Mouse (Mus musculus): Measurements from ENCODE around the gene Vmac. TPM values are rescaled to one million over a fixed set of nuclear protein-coding genes. Genes with fewer than 3 reads are reported as not detected.
A peak's percentile ranks its signal among the peaks of the same experiment; 100 is the strongest.

Vmac gene
- total and polyA plus RNA-seq, 3 experiments, result 2.6 to 8.0 TPM; not detected in 1

- TF ChIP-seq USF2 (IDR thresholded peaks at IDR 0.05; ENCODE audit: borderline replicate concordance in 1 of 2, insufficient read depth in 1 of 2, low read depth in 1 of 2, low read length in 2 of 2), result no peak
- TF ChIP-seq MYC (IDR thresholded peaks at IDR 0.05; ENCODE audit: low read depth, low read length), result no peak
- TF ChIP-seq MAFK (IDR thresholded peaks at IDR 0.05; ENCODE audit: borderline replicate concordance, low read depth, low read length), result no peak
Measured at GRCm38 (mm10) chr17:56672941-56673646, 44.7 kb downstream of the Vmac start, which contains the start of gene Ranbp3 (continued).

GRCm38 (mm10) chr17:56669766-56670165, 48.1 kb downstream of the Vmac start:
- no peak overlapping the region for H3K9ac ChIP-seq (ENCODE audit: control insufficient read depth, low read depth, low read length, poor library complexity, severe bottlenecking)
- peaks cover 0 to 6% of the 10 kb centered on the region in 2 experiments; a peak in 2 of 4 replicates for H3K36me3 ChIP-seq (ENCODE audit: control insufficient read depth in 1 of 2, insufficient read depth in 2 of 2, low read length in 2 of 2)
- H3K4me3 ChIP-seq (ENCODE audit: control insufficient read depth in 1 of 2, insufficient read depth in 1 of 2, low read depth in 2 of 2, low read length in 2 of 2), result no peak overlapping the region
- no peak for DNase-seq (ENCODE audit: low read depth, low spot score)
- TF ChIP-seq NRF1 (IDR thresholded peaks at IDR 0.05; ENCODE audit: insufficient read depth, low read depth, low read length, poor library complexity, severe bottlenecking), result no peak
- TF ChIP-seq CHD2 (IDR thresholded peaks at IDR 0.05; ENCODE audit: low read length), result no peak
- TF ChIP-seq HCFC1 (IDR thresholded peaks at IDR 0.05; ENCODE audit: low read depth, low read length), result no peak
- no peak for TF ChIP-seq BHLHE40 (IDR thresholded peaks at IDR 0.05; ENCODE audit: borderline replicate concordance, low read depth, low read length)
- TF ChIP-seq ZMIZ1 (IDR thresholded peaks at IDR 0.05; ENCODE audit: low read depth, low read length), result no peak
- no peak for TF ChIP-seq MAX (IDR thresholded peaks at IDR 0.05; ENCODE audit: low read length)
- no peaks in the 10 kb centered on the region for H3K9me3 ChIP-seq (replicated peaks; ENCODE audit: insufficient read depth, low read length)
- peaks cover 19% of the 10 kb centered on the region for H3K79me2 ChIP-seq (ENCODE audit: control insufficient read depth, insufficient read depth, low read length, poor library complexity)
- H3K27me3 ChIP-seq (ENCODE audit: control insufficient read depth in 1 of 2, insufficient read depth in 2 of 2, low read length in 2 of 2), result no peaks in the 10 kb centered on the region
- no peak overlapping the region for H3K27ac ChIP-seq (ENCODE audit: control insufficient read depth, low read depth, low read length)
- peaks cover 3 to 11% of the 10 kb centered on the region in 2 experiments; a peak in 2 of 4 replicates for H3K4me1 ChIP-seq (ENCODE audit: control insufficient read depth in 1 of 2, insufficient read depth in 2 of 2, low read length in 2 of 2)

- Histone ChIP-seq H3K27me3 (ENCODE audit: control insufficient read depth in 1 of 2, insufficient read depth in 2 of 2, low read length in 2 of 2) (no peaks in the 10 kb centered on the region), H3K9me3 (replicated peaks; ENCODE audit: insufficient read depth, low read length) (no peaks in the 10 kb centered on the region), H3K36me3 (ENCODE audit: control insufficient read depth in 1 of 2, insufficient read depth in 2 of 2, low read length in 2 of 2) (no peaks in the 10 kb centered on the region), H3K4me3 (ENCODE audit: control insufficient read depth in 1 of 2, insufficient read depth in 1 of 2, low read depth in 2 of 2, low read length in 2 of 2) (peak overlapping the region; percentile 20 to 30; a peak in 3 of 4 replicates), H3K27ac (ENCODE audit: control insufficient read depth, low read depth, low read length) (no peak overlapping the region), H3K4me1 (ENCODE audit: control insufficient read depth in 1 of 2, insufficient read depth in 2 of 2, low read length in 2 of 2) (peaks cover 0 to 7% of the 10 kb centered on the region in 2 experiments; a peak in 2 of 4 replicates), H3K9ac (ENCODE audit: control insufficient read depth, low read depth, low read length, poor library complexity, severe bottlenecking) (peak overlapping the region; percentile 36), H3K79me2 (ENCODE audit: control insufficient read depth, insufficient read depth, low read length, poor library complexity) (peaks cover 7% of the 10 kb centered on the region)
- peak; percentile 55; the same call in 1 of the 2 replicates for TF ChIP-seq SIN3A (IDR thresholded peaks at IDR 0.05; ENCODE audit: low read length)
- no peak for TF ChIP-seq JUND (IDR thresholded peaks at IDR 0.05; ENCODE audit: low read depth, low read length)
- TF ChIP-seq NRF1 (IDR thresholded peaks at IDR 0.05; ENCODE audit: insufficient read depth, low read depth, low read length, poor library complexity, severe bottlenecking), result peak; percentile 46; the same call in 1 of the 2 replicates
- TF ChIP-seq HCFC1 (IDR thresholded peaks at IDR 0.05; ENCODE audit: low read depth, low read length), result peak; percentile 34; the same call in 1 of the 2 replicates
- no peak for TF ChIP-seq GATA1 (IDR thresholded peaks at IDR 0.05; ENCODE audit: low read depth, low read length)
- peak; percentile 71 for TF ChIP-seq SMC3 (IDR thresholded peaks at IDR 0.05; ENCODE audit: low read depth, low read length)
- TF ChIP-seq RAD21 (IDR thresholded peaks at IDR 0.05; ENCODE audit: low read depth, low read length), result peak; percentile 96
- TF ChIP-seq CTCF (IDR thresholded peaks at IDR 0.05 in 2 of 3, conservative IDR thresholded peaks at IDR 0.05 in 1 of 3; ENCODE audit: control insufficient read depth in 1 of 3, insufficient read depth in 1 of 3, low read depth in 2 of 3, low read length in 3 of 3, poor library complexity in 1 of 3, severe bottlenecking in 1 of 3), result peak; percentile 73 to 97 (median 95)
- peak; percentile 65 for TF ChIP-seq ZC3H11A (IDR thresholded peaks at IDR 0.05; ENCODE audit: low read depth, low read length)
- DNase-seq (ENCODE audit: low read depth, low spot score), result peak; percentile 87
Measured at GRCm38 (mm10) chr17:56668384-56669144, 49.3 kb downstream of the Vmac start.
